Mouse (Mus musculus): ENCODE measurements around the gene Ccnf.

DNA sequence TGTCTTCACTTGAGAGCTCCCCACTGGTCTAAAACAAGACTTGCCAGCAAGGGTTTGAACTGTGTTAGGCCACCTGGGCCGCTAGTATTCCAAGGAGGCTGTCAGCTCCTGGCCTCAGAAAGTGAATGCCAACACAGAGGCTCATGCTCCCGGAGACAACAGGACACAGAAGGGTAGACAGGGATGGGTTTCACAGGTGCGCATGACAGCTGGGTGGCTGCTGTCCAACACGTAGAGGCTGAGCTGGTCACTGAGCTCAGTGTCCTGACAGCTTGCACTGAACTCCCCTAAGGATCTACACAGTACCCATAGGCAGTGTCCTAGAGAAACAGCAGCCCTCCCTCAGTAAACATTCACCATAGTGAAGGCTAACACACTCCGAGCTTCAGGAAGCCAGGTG, 27.8 kb downstream of the Ccnf start:
- TF ChIP-seq CTCF (IDR thresholded peaks at IDR 0.05; ENCODE audit: low read depth) (no peak), EP300 (IDR thresholded peaks at IDR 0.05; ENCODE audit: low read depth) (no peak)
